Mouse (Mus musculus) adrenal gland, postnatal 4 days (tissue): Measurements from ENCODE around the gene Ghrhr. TPM values are rescaled to one million over a fixed set of nuclear protein-coding genes. Genes with fewer than 3 reads are reported as not detected.

Experiments used
- DNase-seq, 2 experiments: peaks; one replicate each; pipeline ENCODE4 v3.0.0; 2021 to 2022; ENCODE audit warnings: low spot score in 2 of 2, mixed read lengths in 2 of 2
- total RNA-seq, 2 experiments: library from RNA; stranded (reverse); gene quantifications; 2 replicates each; pipeline ENCODE4 v1.2.3; 2021

Gene Ghrhr
- total RNA-seq, 2 experiments from 2014 or later, result not detected

GRCm38 (mm10) chr6:55394854-55395253, 18.8 kb downstream of the Ghrhr start:
- no peak for DNase-seq

DNA sequence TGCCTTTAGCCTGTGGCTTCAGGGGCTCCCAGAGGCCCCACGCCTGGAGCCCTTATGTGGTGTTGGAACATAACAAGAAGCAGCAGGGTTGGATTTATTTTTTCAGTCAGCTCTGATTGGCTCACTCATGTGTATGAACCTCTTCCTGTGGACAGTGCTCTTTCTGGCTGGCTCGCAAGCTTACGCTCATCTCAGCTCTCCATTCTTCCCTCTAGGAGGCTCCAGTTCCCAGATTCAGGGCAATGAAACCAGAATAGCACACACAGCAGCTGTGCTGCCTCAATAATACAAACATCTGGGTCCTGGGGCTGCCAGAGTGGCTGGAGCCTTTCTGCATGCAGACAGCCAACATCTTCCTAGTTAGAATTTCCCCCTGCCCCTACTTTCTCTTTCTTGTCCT, 20.1 kb downstream of the Ghrhr start:
- no peak for DNase-seq

DNA sequence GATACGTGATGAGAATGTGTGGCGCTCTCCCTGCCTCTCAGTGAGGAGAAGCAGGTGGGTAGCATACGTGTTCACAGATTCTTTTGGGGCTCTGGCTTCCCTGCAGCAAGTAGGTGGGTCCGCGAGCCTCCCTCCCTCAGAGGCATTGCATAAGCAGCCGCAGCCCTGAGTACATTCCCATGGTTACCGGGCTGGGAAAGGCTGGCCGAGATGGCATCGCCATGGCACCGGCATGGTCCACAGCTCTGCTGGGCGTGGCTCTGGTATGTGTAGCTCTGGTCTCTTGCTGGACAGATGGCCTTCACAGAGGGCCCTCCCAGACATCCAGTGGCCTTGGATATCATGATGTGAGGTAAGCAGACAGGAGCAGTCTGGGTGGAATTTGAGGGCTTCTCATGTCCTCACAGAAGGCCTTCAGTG, 20.5 kb downstream of the Ghrhr start:
- peak in 1 of 2 experiments; percentile 18 for DNase-seq

DNA sequence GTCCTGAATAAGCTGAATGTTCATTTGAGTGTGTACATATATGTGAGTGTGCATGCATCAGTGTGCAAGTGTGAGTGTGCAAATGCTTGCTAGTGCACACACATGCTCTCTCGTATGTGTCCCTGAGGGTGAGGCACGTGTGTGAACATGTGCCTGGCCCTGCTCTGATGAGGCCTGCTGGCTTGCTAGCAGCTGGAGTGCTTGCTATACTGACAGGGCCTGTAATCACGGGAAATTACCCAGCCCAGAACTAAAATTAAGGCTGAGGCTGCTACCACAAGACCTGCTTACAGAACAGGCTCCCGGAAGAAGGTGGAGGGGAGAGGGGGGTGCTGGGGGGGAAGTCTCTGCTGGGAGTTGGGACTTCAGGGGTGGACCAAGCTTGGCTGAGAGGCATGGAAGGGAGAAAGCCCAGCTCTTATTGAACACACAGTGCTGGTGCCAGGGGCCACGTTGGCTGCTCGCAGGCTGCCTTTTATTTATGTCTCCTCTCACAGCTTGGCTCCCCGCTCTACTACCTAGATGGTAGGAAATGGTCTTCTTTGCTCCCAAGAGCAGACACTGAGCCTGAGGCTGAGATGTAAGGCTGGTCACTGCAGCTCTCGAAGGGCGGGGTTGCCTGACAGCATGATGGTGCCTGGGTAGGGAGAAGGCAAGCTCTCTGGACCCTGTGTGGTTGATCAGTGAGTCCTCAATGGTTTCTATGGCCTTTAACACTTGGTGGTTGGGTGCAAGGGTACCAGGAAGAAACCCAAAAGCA, 23.0 kb downstream of the Ghrhr start:
- DNase-seq, result no peak

DNA sequence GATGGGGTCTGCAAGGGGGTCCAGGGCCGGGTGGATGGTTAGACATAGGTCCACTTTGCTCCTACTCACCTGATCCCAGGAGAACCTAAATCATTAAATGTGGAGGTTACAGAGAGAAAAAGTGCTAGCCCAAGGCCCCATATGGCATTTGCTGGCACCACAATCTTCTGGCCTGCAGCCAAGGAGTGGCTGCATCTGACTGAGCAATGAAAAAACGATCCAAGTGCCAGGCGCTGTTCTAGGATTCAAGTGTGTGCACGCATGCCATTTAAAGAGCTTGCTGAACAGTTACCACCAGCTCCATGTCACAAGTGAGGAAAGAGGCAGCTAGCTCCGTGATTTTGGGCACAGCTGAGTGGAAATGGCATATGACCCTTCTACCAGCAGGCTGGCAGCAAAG, 23.8 kb downstream of the Ghrhr start:
- DNase-seq, result peak in 1 of 2 experiments; percentile 24

- no peak for DNase-seq
Observed at GRCm38 (mm10) chr6:55402041-55402776, 26.1 kb downstream of the Ghrhr start.

GRCm38 (mm10) chr6:55403411-55404309, 27.6 kb downstream of the Ghrhr start:
- DNase-seq, result no peak

GRCm38 (mm10) chr6:55404421-55404990, 28.4 kb downstream of the Ghrhr start:
- no peak for DNase-seq

DNA sequence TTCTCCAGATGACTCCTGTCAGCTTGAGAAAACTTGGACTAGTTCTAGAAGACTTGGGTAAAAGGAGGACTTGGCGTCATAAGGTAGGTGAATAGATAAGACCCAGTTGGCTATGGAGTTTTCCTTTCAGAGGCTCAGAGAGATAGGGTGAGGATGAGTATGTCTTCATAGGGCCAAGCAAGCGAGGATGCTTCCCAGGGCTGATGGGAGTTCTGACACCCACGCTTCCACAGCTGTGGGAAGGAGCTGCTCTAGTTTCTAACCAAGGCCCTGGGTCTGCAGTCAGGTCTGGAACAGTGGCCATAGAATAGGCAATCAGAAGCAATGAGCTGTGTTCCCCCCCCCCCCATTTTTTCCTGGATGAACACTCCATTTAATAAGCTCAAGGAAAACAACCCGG, 31.2 kb downstream of the Ghrhr start:
- DNase-seq, result no peak

DNA sequence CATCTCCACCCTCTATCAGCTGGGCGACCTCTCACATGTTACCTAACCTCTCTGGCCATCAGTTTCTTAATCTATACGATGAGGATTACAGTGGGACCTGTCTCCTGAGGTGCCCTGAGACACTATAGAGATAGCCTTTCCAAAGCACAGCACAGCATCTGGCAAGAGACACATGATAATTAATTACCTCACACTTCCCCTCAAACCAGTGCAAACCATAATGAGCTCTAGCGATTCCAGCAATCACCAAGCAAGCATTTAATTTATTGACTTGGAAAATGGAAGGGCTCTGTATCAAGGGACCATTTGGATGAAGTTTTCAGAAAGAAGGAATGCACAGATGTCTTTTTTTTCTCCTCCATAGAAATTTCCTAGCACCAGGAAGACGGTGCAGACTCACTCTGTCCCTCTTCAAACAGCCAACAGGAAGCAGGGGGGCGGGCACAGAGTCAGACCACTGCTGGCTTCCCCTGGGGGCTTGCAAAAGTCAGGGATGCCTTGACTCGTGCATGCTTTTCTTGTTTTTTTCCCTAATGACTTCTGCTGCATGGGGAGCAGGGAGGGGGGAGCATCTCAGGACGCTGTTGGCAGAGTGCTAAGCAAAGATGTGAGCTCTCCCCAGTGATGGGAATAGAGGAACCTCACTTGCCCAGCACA, 34.2 kb downstream of the Ghrhr start:
- DNase-seq, result no peak

- DNase-seq, result no peak
Observed at GRCm38 (mm10) chr6:55410977-55411376, 34.9 kb downstream of the Ghrhr start.

GRCm38 (mm10) chr6:55416202-55416601, 40.1 kb downstream of the Ghrhr start:
- no peak for DNase-seq

- no peak for DNase-seq
Observed at GRCm38 (mm10) chr6:55418746-55419410, 42.8 kb downstream of the Ghrhr start.

- no peak for DNase-seq
Observed at GRCm38 (mm10) chr6:55420411-55420810, 44.3 kb downstream of the Ghrhr start.

GRCm38 (mm10) chr6:55420869-55421361, 44.8 kb downstream of the Ghrhr start:
- no peak for DNase-seq

GRCm38 (mm10) chr6:55432121-55432520, 56.0 kb downstream of the Ghrhr start:
- no peak for DNase-seq

DNA sequence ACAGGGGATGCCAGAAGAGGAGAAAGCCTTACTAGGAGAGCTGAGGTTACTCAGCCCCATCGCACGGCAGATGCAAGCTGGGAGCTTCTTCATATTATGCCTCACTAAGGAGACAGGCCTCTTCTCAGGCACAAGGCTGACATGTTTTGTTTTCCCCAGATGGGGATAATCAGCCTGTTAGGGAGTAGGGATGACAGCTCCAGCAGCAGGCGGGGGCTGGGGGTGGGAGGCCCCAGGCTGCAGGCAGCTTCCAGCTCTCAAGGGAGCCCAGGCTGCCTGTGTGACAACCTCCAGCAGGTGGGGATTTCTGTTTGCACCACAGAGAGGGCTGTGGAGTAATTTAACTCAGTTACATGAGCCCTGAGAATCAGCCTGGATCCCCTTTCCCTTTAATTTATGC, 58.3 kb downstream of the Ghrhr start:
- no peak for DNase-seq

DNA sequence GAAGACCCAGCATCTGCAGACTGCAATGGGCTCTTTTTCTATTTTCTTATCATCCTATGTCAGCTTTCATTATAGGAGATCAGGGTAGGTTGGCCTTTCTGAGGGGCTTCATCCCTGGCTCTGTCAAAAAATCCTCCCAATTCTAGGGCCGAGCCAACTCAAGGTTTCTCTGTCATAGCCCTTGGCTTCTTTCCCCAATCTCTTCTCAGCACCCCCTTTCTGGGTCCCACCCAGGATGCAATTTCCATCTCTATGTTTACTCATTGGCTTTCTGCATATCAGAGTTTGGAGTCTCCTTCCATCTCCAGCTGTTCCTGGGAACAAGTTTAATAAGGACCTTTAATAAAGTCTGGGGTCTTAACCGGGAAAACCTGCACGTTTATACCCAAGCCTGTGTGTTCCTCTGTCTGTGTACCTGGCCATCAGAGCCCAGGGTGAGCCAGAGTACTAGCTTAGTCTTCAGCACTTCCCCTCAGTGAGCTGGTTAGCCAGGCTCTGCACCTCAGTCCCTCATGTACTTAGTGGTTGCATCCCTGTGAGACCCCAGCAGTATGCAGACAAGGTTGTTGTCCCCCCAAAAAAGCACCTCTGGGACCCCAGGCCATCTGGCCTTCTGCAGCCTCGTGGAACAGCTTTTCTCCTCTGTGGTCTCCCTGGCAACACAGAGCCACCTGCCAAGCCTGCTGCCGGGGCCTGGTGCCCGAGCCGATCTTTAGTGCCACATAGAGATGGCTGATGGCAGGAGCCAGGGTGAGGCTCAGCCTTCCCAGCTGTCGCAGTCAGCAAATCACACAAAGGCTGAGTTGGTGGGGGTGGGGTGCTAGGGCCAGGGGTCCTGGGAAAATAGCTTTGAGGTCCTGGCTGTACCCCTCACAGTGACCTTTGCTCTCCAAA, 59.4 kb downstream of the Ghrhr start:
- no peak for DNase-seq

- no peak for DNase-seq
Observed at GRCm38 (mm10) chr6:55437919-55438318, 61.8 kb downstream of the Ghrhr start.
